Mouse (Mus musculus): ENCODE measurements at regions not wholly inside any gene's neighbourhood (a gene's known extent, or its start where the extent isn't known, plus 50 kb on each side); places are given as distances from the start of the nearest gene placed in this dataset.
"Not testable (repeated sequence)": the region's sequence is repeated elsewhere in the genome, so short reads cannot be mapped to it uniquely, and the experiment has no call there.

GRCm38 (mm10) chr3:59563486-59564006 is 166.0 kb upstream of the Gm5538 start:
- not testable (repeated sequence) for DNase-seq (ENCODE audit: low spot score)

- DNase-seq (ENCODE audit: low spot score), result no peak
These were observed 187.0 kb upstream of the Gm5538 start for GRCm38 (mm10) chr3:59542621-59543020.

GRCm38 (mm10) chr3:59540547-59540946 is 189.0 kb upstream of the Gm5538 start:
- not testable (repeated sequence) for DNase-seq (ENCODE audit: low spot score)

GRCm38 (mm10) chr3:59539893-59540292 is 189.7 kb upstream of the Gm5538 start:
- not testable (repeated sequence) for DNase-seq (ENCODE audit: low spot score)

- DNase-seq (ENCODE audit: low spot score), result no peak
These were observed 187.2 kb upstream of the Igsf10 start for GRCm38 (mm10) chr3:59531311-59531834.

GRCm38 (mm10) chr3:59530592-59531310 is 186.6 kb upstream of the Igsf10 start:
- no peak for DNase-seq (ENCODE audit: low spot score)

- DNase-seq (ENCODE audit: low spot score), result no peak
These were observed 176.6 kb upstream of the Igsf10 start for GRCm38 (mm10) chr3:59520766-59521165.

- DNase-seq (ENCODE audit: low spot score), result no peak
These were observed 133.9 kb upstream of the Igsf10 start for GRCm38 (mm10) chr3:59478095-59478494.

GRCm38 (mm10) chr3:59477441-59478061 is 133.4 kb upstream of the Igsf10 start:
- no peak for DNase-seq (ENCODE audit: low spot score)

GRCm38 (mm10) chr3:59468956-59469355 is 124.8 kb upstream of the Igsf10 start:
- no peak for DNase-seq (ENCODE audit: low spot score)

GRCm38 (mm10) chr3:59462341-59463158 is 118.4 kb upstream of the Igsf10 start:
- DNase-seq (ENCODE audit: low spot score), result no peak

- DNase-seq (ENCODE audit: low spot score), result no peak
These were observed 112.7 kb upstream of the Igsf10 start for GRCm38 (mm10) chr3:59456938-59457337.

- DNase-seq (ENCODE audit: low spot score), result no peak
These were observed 106.9 kb upstream of the Igsf10 start for GRCm38 (mm10) chr3:59451084-59451483.

GRCm38 (mm10) chr3:59423621-59424020 is 79.4 kb upstream of the Igsf10 start:
- no peak for DNase-seq (ENCODE audit: low spot score)

- no peak for DNase-seq (ENCODE audit: low spot score)
These were observed 64.9 kb upstream of the Igsf10 start for GRCm38 (mm10) chr3:59409131-59409530.

- no peak for DNase-seq (ENCODE audit: low spot score)
These were observed 61.8 kb upstream of the Igsf10 start for GRCm38 (mm10) chr3:59406035-59406434.

- peak; percentile 36 for DNase-seq (ENCODE audit: low spot score)
These were observed 57.7 kb upstream of the Igsf10 start for GRCm38 (mm10) chr3:59401856-59402255.

- no peak for DNase-seq (ENCODE audit: low spot score)
These were observed 57.2 kb upstream of the Igsf10 start for GRCm38 (mm10) chr3:59401425-59401824.
